In genomic region chr3:89798518-89798917, GRCm38 (mm10) we compare ENCODE assay signal across 28 mouse cellular contexts. TPM values are rescaled to one million over a fixed set of nuclear protein-coding genes. Genes with fewer than 3 reads are reported as not detected.
DNase-seq lines count a peak whose midpoint lies in the region; ATAC-seq and TF ChIP-seq lines count a peak whose summit lies in the region.
"Had no signal": no experiment of that assay in that cellular context is flagged by ENCODE, and none has a peak within 500 bp of the region (broad histone marks: within the 10 kb centered on the region; RNA-seq: fewer than 3 reads in every experiment).

No protein-coding gene starts in this region.

- no peak for TF ChIP-seq EP300 in ES-Bruce4 (IDR thresholded peaks at IDR 0.05; ENCODE audit: insufficient read depth, low read depth, low read length)

- H3K27ac ChIP-seq in ES-Bruce4 (ENCODE audit: insufficient read depth, low read length) (peak overlapping the region; percentile 93), macrophage (peak overlapping the region; percentile 42)
- no peak overlapping the region for H3K27ac ChIP-seq in hindbrain, embryonic 13.5 days
- no peak overlapping the region for H3K27ac ChIP-seq in hindbrain, embryonic 16.5 days (ENCODE audit: low read depth, low read length)
- H3K27ac ChIP-seq: embryonic facial prominence, embryonic 10.5 days; embryonic facial prominence, embryonic 13.5 days; forebrain, embryonic 12.5 days; forebrain, embryonic 15.5 days; heart, embryonic 15.5 days; hindbrain, embryonic 15.5 days had no signal

- H3K4me1 ChIP-seq in ES-Bruce4 (ENCODE audit: control insufficient read depth, insufficient read depth, low read length) = peaks cover 4% of the 10 kb centered on the region
- no peaks in the 10 kb centered on the region for H3K4me1 ChIP-seq in hindbrain, embryonic 13.5 days (replicated peaks)
- no peaks in the 10 kb centered on the region for H3K4me1 ChIP-seq in hindbrain, embryonic 16.5 days (ENCODE audit: control insufficient read depth, insufficient read depth, low read depth, low read length)
- H3K4me1 ChIP-seq: forebrain, embryonic 15.5 days; hindbrain, embryonic 15.5 days had no signal

- H3K27me3 ChIP-seq in ES-Bruce4 (ENCODE audit: control insufficient read depth, insufficient read depth, low read length, poor library complexity, severe bottlenecking) = no peaks in the 10 kb centered on the region
- H3K27me3 ChIP-seq in hindbrain, embryonic 13.5 days = no peaks in the 10 kb centered on the region
- H3K27me3 ChIP-seq in hindbrain, embryonic 16.5 days (replicated peaks; ENCODE audit: control insufficient read depth, insufficient read depth, low read length) = no peaks in the 10 kb centered on the region
- H3K27me3 ChIP-seq: forebrain, embryonic 12.5 days; forebrain, embryonic 15.5 days; heart, embryonic 12.5 days; heart, embryonic 15.5 days; hindbrain, embryonic 15.5 days had no signal

- DNase-seq in heart, adult 11 months = peak; percentile 84
- DNase-seq in heart, postnatal 4 days = no peak
- DNase-seq in 3T3-L1 (ENCODE audit: low read depth, low spot score) = peak; percentile 26
- DNase-seq: adrenal gland, adult 2 months; adrenal gland, postnatal 14 days; cerebellum, adult 11-12 months; cerebellum, adult 8-10 months; cerebellum, postnatal 10 days; cerebellum, postnatal 36 days; embryo, embryonic 11 days; gastrocnemius, postnatal 25 days; heart, postnatal 10 days; heart, postnatal 36 days had no signal

- ATAC-seq in hindbrain, embryonic 13.5 days (ENCODE audit: low FRiP score) = no peak
- no peak for ATAC-seq in hindbrain, embryonic 16.5 days
- ATAC-seq: CD4-positive, CD25-positive, alpha-beta regulatory T cell, adult 4 months; forebrain, embryonic 15.5 days; intestine, embryonic 16.5 days had no signal

- no peak overlapping the region for H3K9ac ChIP-seq in ES-Bruce4 (ENCODE audit: low read depth, poor library complexity, severe bottlenecking)
- no peak overlapping the region for H3K9ac ChIP-seq in hindbrain, embryonic 13.5 days
- no peak overlapping the region for H3K9ac ChIP-seq in hindbrain, embryonic 16.5 days (ENCODE audit: low read depth, low read length)
- H3K9ac ChIP-seq: embryonic facial prominence, embryonic 13.5 days; forebrain, embryonic 12.5 days; forebrain, embryonic 15.5 days; heart, embryonic 12.5 days; heart, embryonic 15.5 days; hindbrain, embryonic 15.5 days had no signal

- H3K4me3 ChIP-seq in ES-Bruce4 (ENCODE audit: low read depth, low read length) (no peak overlapping the region), macrophage (ENCODE audit: inconsistent target) (no peak overlapping the region)
- H3K4me3 ChIP-seq in hindbrain, embryonic 13.5 days = no peak overlapping the region
- no peak overlapping the region for H3K4me3 ChIP-seq in hindbrain, embryonic 16.5 days (ENCODE audit: low read length)
- H3K4me3 ChIP-seq: embryonic facial prominence, embryonic 10.5 days; embryonic facial prominence, embryonic 13.5 days; erythroblast, embryonic 14.5 days; forebrain, embryonic 12.5 days; forebrain, embryonic 15.5 days; heart, embryonic 12.5 days; heart, embryonic 15.5 days; hindbrain, embryonic 15.5 days had no signal

- no peak for TF ChIP-seq CTCF in ES-Bruce4 (IDR thresholded peaks at IDR 0.05; ENCODE audit: low read depth, low read length)

- no peaks in the 10 kb centered on the region for H3K9me3 ChIP-seq in ES-Bruce4 (replicated peaks; ENCODE audit: control insufficient read depth, insufficient read depth, low read length, poor library complexity, severe bottlenecking)
- no peaks in the 10 kb centered on the region for H3K9me3 ChIP-seq in hindbrain, embryonic 13.5 days
- H3K9me3 ChIP-seq in hindbrain, embryonic 16.5 days (ENCODE audit: control insufficient read depth, low read length) = no peaks in the 10 kb centered on the region
- H3K9me3 ChIP-seq: embryonic facial prominence, embryonic 10.5 days; embryonic facial prominence, embryonic 13.5 days; forebrain, embryonic 12.5 days; forebrain, embryonic 15.5 days; heart, embryonic 12.5 days; heart, embryonic 15.5 days; hindbrain, embryonic 15.5 days had no signal

- no peak overlapping the region for H3K4me2 ChIP-seq in hindbrain, embryonic 13.5 days
- no peak overlapping the region for H3K4me2 ChIP-seq in hindbrain, embryonic 16.5 days (ENCODE audit: low read length)
- H3K4me2 ChIP-seq: embryonic facial prominence, embryonic 13.5 days; forebrain, embryonic 12.5 days; forebrain, embryonic 15.5 days; hindbrain, embryonic 15.5 days had no signal

- no peaks in the 10 kb centered on the region for H3K79me2 ChIP-seq in macrophage (ENCODE audit: inconsistent target)

- WGBS in macrophage (ENCODE audit: missing documents) = 100% methylated on average over 2 of the region's 3 CpGs
- WGBS in hindbrain, embryonic 13.5 days = 88% methylated on average over 3 of the region's 3 CpGs
- 85% methylated on average over 3 of the region's 3 CpGs for WGBS in hindbrain, embryonic 16.5 days

- TF ChIP-seq POLR2A in ES-Bruce4 (IDR thresholded peaks at IDR 0.05; ENCODE audit: insufficient read depth, low read length) = no peak

- H3K36me3 ChIP-seq in ES-Bruce4 (ENCODE audit: control insufficient read depth, insufficient read depth, low read length, poor library complexity, severe bottlenecking) (no peaks in the 10 kb centered on the region), macrophage (ENCODE audit: inconsistent target) (no peaks in the 10 kb centered on the region)
- no peaks in the 10 kb centered on the region for H3K36me3 ChIP-seq in hindbrain, embryonic 13.5 days
- no peaks in the 10 kb centered on the region for H3K36me3 ChIP-seq in hindbrain, embryonic 16.5 days (ENCODE audit: control insufficient read depth, insufficient read depth, low read length)
- H3K36me3 ChIP-seq: embryonic facial prominence, embryonic 10.5 days; embryonic facial prominence, embryonic 13.5 days; forebrain, embryonic 12.5 days; forebrain, embryonic 15.5 days; heart, embryonic 12.5 days; heart, embryonic 15.5 days; hindbrain, embryonic 15.5 days had no signal

RNA-seq across cellular contexts. Expression of gene Ube2q1, which starts 25.1 kb away (rescaled TPM):
- total RNA-seq in heart, postnatal 4 days (2021) = 10 to 100 TPM; 37.9 to 40.0 TPM
- polyA plus RNA-seq in ES-Bruce4 (2011; ENCODE audit: insufficient read depth, insufficient read length, low read depth, missing spikeins) = 86.8 and 104 TPM in 2 replicates
- total RNA-seq in macrophage (2018; cell fraction: chromatin; rRNA removed) = 100 to 1,000 TPM in 10 of 26 experiments, 10 to 100 TPM in 16; 35.4 to 137 (median 77.0) TPM
- 100 to 1,000 TPM in 20 of 26 experiments, 10 to 100 TPM in 6; 75.1 to 133 (median 110) TPM for total RNA-seq in macrophage (2018; cell fraction: cytosol; rRNA removed)
- 100 to 1,000 TPM in 7 of 26 experiments, 10 to 100 TPM in 19; 44.7 to 139 (median 80.3) TPM for total RNA-seq in macrophage (2018; cell fraction: nucleus; rRNA removed)
- polyA plus RNA-seq in macrophage (2018) = 104 to 201 TPM (median 119 TPM) in 3 replicates
- polyA plus RNA-seq in hindbrain, embryonic 13.5 days (2015; fragmentation: Nextera tagmentation; extraction: Ambion mirVana) = 13.5 and 14.4 TPM in 2 replicates
- polyA plus RNA-seq in hindbrain, embryonic 16.5 days (2015; fragmentation: Nextera tagmentation; extraction: Ambion mirVana) = 9.7 and 10.5 TPM in 2 replicates

RNA-seq across cellular contexts. Expression of gene She, which starts 32.7 kb away (rescaled TPM):
- total RNA-seq in heart, postnatal 4 days (2021) = 10 to 100 TPM; 23.5 to 23.8 TPM
- polyA plus RNA-seq in ES-Bruce4 (2011; ENCODE audit: insufficient read depth, insufficient read length, low read depth, missing spikeins) (4.2 and 4.4 TPM in 2 replicates), macrophage (2018) (not detected in 3 replicates)
- not detected for total RNA-seq in macrophage (2018; cell fraction: chromatin; rRNA removed)
- total RNA-seq in macrophage (2018; cell fraction: cytosol; rRNA removed) = under 1 TPM in 8 of 26 experiments, not detected in 18; 0.03 to 0.05 (median 0.05) TPM
- total RNA-seq in macrophage (2018; cell fraction: nucleus; rRNA removed) = not detected
- polyA plus RNA-seq in hindbrain, embryonic 13.5 days (2015; fragmentation: Nextera tagmentation; extraction: Ambion mirVana) = 1.7 and 2.1 TPM in 2 replicates
- 1.2 and 1.4 TPM in 2 replicates for polyA plus RNA-seq in hindbrain, embryonic 16.5 days (2015; fragmentation: Nextera tagmentation; extraction: Ambion mirVana)
- polyA plus RNA-seq: C2C12; erythroblast, embryonic 14.5 days had no signal

RNA-seq across cellular contexts. Expression of gene Chrnb2, which starts 34.1 kb away (rescaled TPM):
- total RNA-seq in heart, postnatal 4 days (2021) = under 1 TPM; 0.09 to 0.17 TPM
- polyA plus RNA-seq in ES-Bruce4 (2011; ENCODE audit: insufficient read depth, insufficient read length, low read depth, missing spikeins) (0.67 and 0.68 TPM in 2 replicates), macrophage (2018) (0.20 to 0.30 TPM (median 0.26 TPM) in 3 replicates)
- total RNA-seq in macrophage (2018; cell fraction: chromatin; rRNA removed) = 1 to 10 TPM in 13 of 26 experiments, under 1 TPM in 13; 0.29 to 1.7 (median 1.00) TPM
- total RNA-seq in macrophage (2018; cell fraction: cytosol; rRNA removed) = under 1 TPM; 0.14 to 0.55 (median 0.27) TPM
- 1 to 10 TPM in 10 of 26 experiments, under 1 TPM in 16; 0.15 to 1.4 (median 0.89) TPM for total RNA-seq in macrophage (2018; cell fraction: nucleus; rRNA removed)
- polyA plus RNA-seq in hindbrain, embryonic 13.5 days (2015; fragmentation: Nextera tagmentation; extraction: Ambion mirVana) = 28.1 and 30.7 TPM in 2 replicates
- 23.5 and 27.7 TPM in 2 replicates for polyA plus RNA-seq in hindbrain, embryonic 16.5 days (2015; fragmentation: Nextera tagmentation; extraction: Ambion mirVana)

Comparison
In these comparisons a context has a peak if more than half of its experiments do, and no peak if none do; other contexts are left out.
1. H3K27ac ChIP-seq: peak in ES-Bruce4 (single experiment) and macrophage (single experiment); none in hindbrain, embryonic 13.5 days (single experiment) and hindbrain, embryonic 16.5 days (single experiment).
2. RNA of gene Chrnb2, which starts 34.1 kb away (polyA plus RNA-seq): 28.1 to 30.7 TPM in hindbrain, embryonic 13.5 days and 23.5 to 27.7 TPM in hindbrain, embryonic 16.5 days; 0.67 to 0.68 TPM in ES-Bruce4 and 0.20 to 0.30 TPM in macrophage; every median in the first group is over 10 times any median in the second.